Mouse (Mus musculus): Measurements from ENCODE around the gene Slco3a1. TPM values are rescaled to one million over a fixed set of nuclear protein-coding genes. Genes with fewer than 3 reads are reported as not detected.
A peak's percentile ranks its signal among the peaks of the same experiment; 100 is the strongest.

The Slco3a1 gene
- polyA plus RNA-seq, 1 experiment from 2014 or later, result 6.7 TPM

DNA sequence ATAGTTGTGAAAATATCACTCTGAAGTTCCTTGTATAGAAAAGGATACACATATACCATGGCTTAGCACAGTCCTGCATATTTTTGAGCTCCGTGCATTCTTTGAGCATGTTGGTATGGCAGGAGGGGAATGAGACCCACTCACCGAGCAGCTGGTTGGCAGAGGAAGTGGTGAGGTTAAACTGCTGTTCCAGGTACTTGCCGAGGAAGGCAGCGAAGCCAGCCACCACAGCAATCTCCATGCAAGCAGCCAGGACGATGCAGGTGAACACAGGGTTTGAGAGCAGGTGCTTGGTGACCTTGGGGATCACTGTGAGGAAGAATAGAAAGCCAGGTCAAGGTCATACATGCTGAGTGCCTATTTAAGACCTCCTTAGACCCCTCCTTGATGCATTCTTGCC is 226.9 kb downstream of the Slco3a1 start:
- Histone ChIP-seq H3K4me1 (ENCODE audit: control insufficient read depth, insufficient read depth, low read length) (peaks cover 9% of the 10 kb centered on the region; the same call in 1 of the 2 replicates), H3K9me3 (ENCODE audit: control insufficient read depth, low read length) (no peaks in the 10 kb centered on the region), H3K27me3 (replicated peaks; ENCODE audit: control insufficient read depth, insufficient read depth, low read length) (no peaks in the 10 kb centered on the region), H3K4me2 (ENCODE audit: low read depth, low read length) (no peak overlapping the region), H3K9ac (ENCODE audit: low read depth, low read length) (no peak overlapping the region), H3K36me3 (ENCODE audit: control insufficient read depth, insufficient read depth, low read length) (no peaks in the 10 kb centered on the region), H3K27ac (ENCODE audit: low read length) (no peak overlapping the region), H3K4me3 (ENCODE audit: low read length) (no peak overlapping the region)
- WGBS, result 85% methylated on average over 5 of the region's 5 CpGs
- no peak for ATAC-seq

DNA sequence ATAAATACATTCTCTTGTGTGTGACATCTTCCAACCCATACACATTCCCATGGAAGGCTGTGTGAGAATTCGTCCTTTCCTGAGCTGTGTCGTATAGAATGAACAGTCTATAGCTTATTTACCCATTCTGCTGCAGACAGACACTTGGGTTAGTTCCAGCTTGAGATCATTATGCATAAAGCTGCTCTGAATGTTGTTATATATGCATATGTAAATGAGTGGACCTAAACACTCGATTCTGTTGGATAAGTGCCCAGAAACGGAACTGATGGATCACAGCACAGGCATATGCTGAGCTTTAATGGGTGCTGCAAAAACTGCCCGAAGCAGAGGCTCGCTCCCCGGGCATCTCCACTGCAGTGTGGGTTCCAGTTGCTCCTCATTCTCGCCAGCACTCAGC is 229.5 kb downstream of the Slco3a1 start:
- no peak overlapping the region for H3K4me3 ChIP-seq (ENCODE audit: low read length)
- WGBS, result 51% methylated on average over 8 of the region's 8 CpGs
- H3K9me3 ChIP-seq (ENCODE audit: control insufficient read depth, low read length), result no peaks in the 10 kb centered on the region
- peaks cover 9% of the 10 kb centered on the region; the same call in 1 of the 2 replicates for H3K4me1 ChIP-seq (ENCODE audit: control insufficient read depth, insufficient read depth, low read length)
- no peak overlapping the region for H3K27ac ChIP-seq (ENCODE audit: low read length)
- H3K4me2 ChIP-seq (ENCODE audit: low read depth, low read length), result no peak overlapping the region
- H3K27me3 ChIP-seq (replicated peaks; ENCODE audit: control insufficient read depth, insufficient read depth, low read length), result no peaks in the 10 kb centered on the region
- no peaks in the 10 kb centered on the region for H3K36me3 ChIP-seq (ENCODE audit: control insufficient read depth, insufficient read depth, low read length)
- H3K9ac ChIP-seq (ENCODE audit: low read depth, low read length), result no peak overlapping the region
- ATAC-seq, result peak; percentile 42

DNA sequence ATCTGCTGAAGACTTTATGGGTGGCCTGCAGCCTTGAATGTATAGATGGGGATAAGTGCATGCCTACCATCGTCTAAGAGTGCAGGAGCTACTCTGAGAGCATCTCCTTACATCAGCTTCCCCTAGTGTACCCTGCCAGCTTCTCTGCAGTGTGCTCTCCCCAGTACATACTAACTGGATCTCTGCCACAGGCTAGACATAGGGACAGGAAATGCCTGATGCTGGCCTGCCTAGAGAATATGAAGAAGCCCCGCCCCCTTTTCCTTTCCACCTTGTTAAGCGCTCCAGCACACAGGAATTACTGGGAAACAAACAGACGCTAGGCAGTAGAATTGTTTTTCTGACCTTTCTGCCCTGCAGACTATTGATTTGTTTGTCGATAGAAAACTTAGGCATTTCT is 230.9 kb downstream of the Slco3a1 start:
- Histone ChIP-seq H3K27me3 (replicated peaks; ENCODE audit: control insufficient read depth, insufficient read depth, low read length) (no peaks in the 10 kb centered on the region), H3K4me2 (ENCODE audit: low read depth, low read length) (no peak overlapping the region), H3K4me3 (ENCODE audit: low read length) (no peak overlapping the region), H3K4me1 (ENCODE audit: control insufficient read depth, insufficient read depth, low read length) (peaks cover 9% of the 10 kb centered on the region; the same call in 1 of the 2 replicates), H3K9me3 (ENCODE audit: control insufficient read depth, low read length) (no peaks in the 10 kb centered on the region), H3K9ac (ENCODE audit: low read depth, low read length) (no peak overlapping the region), H3K27ac (ENCODE audit: low read length) (no peak overlapping the region), H3K36me3 (ENCODE audit: control insufficient read depth, insufficient read depth, low read length) (no peaks in the 10 kb centered on the region)
- peak; percentile 50; the same call in 1 of the 2 replicates for ATAC-seq
- WGBS, result 40% methylated on average over 5 of the region's 5 CpGs

DNA sequence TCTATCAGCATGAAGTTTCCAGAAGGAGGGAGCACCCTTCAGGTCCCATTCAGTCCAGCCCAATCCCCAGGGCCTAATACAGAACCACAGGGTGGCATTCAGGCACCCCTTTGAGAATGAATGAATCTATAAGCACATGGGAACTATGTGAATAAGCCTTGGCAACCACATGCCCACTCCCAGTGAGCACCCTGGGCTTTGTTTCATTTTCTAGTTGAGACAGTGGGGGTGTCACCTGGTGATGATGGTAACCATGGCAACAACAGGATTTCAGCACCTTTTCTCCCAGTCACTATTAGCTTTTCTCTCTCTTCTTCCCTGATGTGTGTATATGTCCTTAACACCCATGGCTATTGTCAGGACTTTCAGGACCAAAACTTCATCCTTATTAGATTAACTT is 231.4 kb downstream of the Slco3a1 start:
- no peaks in the 10 kb centered on the region for H3K27me3 ChIP-seq (replicated peaks; ENCODE audit: control insufficient read depth, insufficient read depth, low read length)
- ATAC-seq, result no peak

DNA sequence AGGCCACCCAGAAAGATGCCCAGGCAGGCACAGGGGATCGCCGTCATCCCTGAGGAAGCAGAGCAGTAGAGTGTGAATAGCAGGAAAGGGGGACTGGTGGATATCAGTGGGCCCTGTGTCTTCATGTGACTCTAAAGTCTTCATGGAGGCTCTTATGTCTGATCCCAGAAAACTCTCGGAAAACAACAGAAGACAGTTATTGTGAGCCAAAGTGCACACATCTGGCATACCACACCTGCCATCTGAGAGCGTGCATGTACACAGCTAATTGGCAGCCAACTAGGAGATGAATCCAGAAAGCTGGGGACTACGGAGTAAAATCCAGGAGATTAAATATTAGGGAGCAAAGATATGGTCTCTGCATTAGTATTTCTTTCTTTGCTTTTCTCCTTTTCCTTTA is 233.9 kb downstream of the Slco3a1 start:
- H3K4me2 ChIP-seq (ENCODE audit: low read depth, low read length), result no peak overlapping the region
- WGBS, result 91% methylated on average over 5 of the region's 5 CpGs
- no peaks in the 10 kb centered on the region for H3K9me3 ChIP-seq (ENCODE audit: control insufficient read depth, low read length)
- no peak overlapping the region for H3K27ac ChIP-seq (ENCODE audit: low read length)
- H3K4me3 ChIP-seq (ENCODE audit: low read length), result no peak overlapping the region
- no peaks in the 10 kb centered on the region for H3K36me3 ChIP-seq (ENCODE audit: control insufficient read depth, insufficient read depth, low read length)
- no peak for ATAC-seq
- H3K9ac ChIP-seq (ENCODE audit: low read depth, low read length), result no peak overlapping the region
- peaks cover 9% of the 10 kb centered on the region; the same call in 1 of the 2 replicates for H3K4me1 ChIP-seq (ENCODE audit: control insufficient read depth, insufficient read depth, low read length)
- H3K27me3 ChIP-seq (replicated peaks; ENCODE audit: control insufficient read depth, insufficient read depth, low read length), result no peaks in the 10 kb centered on the region

More for the DNA sequence above, 231.4 kb downstream of the Slco3a1 start:
- H3K9ac ChIP-seq (ENCODE audit: low read depth, low read length), result no peak overlapping the region
- H3K4me1 ChIP-seq (ENCODE audit: control insufficient read depth, insufficient read depth, low read length), result peaks cover 9% of the 10 kb centered on the region; the same call in 1 of the 2 replicates
- H3K27ac ChIP-seq (ENCODE audit: low read length), result no peak overlapping the region
- no peak overlapping the region for H3K4me2 ChIP-seq (ENCODE audit: low read depth, low read length)
- H3K9me3 ChIP-seq (ENCODE audit: control insufficient read depth, low read length), result no peaks in the 10 kb centered on the region
- no peak overlapping the region for H3K4me3 ChIP-seq (ENCODE audit: low read length)
- H3K36me3 ChIP-seq (ENCODE audit: control insufficient read depth, insufficient read depth, low read length), result no peaks in the 10 kb centered on the region

DNA sequence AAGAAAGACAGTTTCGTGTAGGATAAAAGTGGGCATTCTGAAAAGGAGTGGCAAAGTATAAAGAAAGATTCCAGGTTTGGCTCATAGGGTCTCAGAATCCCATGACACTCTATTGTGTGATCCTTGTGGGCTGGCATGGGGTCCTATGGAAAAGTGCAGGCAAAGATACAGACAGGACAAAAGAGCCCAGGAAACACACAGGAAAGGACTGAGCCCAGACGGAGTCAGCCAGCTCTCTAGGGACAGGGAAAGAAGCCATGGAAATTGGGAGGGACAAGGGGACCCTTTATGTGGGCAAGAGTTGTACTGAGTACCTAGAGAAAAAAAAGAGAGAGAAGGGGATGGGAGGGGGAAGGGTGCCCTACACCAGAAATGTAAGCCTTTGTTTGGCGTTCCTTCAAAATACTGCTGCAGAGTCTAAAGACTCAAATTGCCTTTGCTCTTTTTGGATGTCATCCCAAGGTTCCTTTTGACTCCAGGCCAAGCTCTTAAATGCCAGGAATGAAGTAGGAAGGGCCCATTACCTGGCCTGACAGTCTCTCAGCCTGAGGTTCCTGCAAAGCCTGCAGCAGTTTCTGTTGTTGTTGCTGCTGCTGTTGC is 238.6 kb downstream of the Slco3a1 start:
- Histone ChIP-seq H3K4me1 (ENCODE audit: control insufficient read depth, insufficient read depth, low read length) (no peaks in the 10 kb centered on the region), H3K9me3 (ENCODE audit: control insufficient read depth, low read length) (no peaks in the 10 kb centered on the region), H3K9ac (ENCODE audit: low read depth, low read length) (no peak overlapping the region), H3K27me3 (replicated peaks; ENCODE audit: control insufficient read depth, insufficient read depth, low read length) (no peaks in the 10 kb centered on the region), H3K36me3 (ENCODE audit: control insufficient read depth, insufficient read depth, low read length) (no peaks in the 10 kb centered on the region), H3K4me2 (ENCODE audit: low read depth, low read length) (no peak overlapping the region), H3K27ac (ENCODE audit: low read length) (no peak overlapping the region), H3K4me3 (ENCODE audit: low read length) (no peak overlapping the region)
- ATAC-seq, result no peak
- 73% methylated on average over 3 of the region's 3 CpGs for WGBS

DNA sequence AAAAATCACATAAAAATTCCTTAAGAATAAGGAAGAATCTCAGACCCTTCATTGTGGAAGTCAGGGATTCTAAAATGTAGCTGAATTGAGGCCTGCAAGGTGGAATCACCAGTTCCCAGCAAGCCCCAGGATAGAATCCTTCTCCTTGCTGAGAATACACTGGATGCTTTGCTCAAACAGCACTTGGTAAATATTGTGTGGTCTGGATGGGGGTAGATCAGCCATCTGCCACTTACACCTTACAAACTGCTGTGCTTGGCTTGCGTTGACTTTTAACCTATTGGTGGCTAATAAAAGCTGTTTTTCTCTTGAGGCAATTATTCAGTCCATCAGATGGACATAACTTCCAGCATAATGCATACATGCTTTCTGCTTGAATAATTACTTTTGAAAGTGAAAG is 240.3 kb downstream of the Slco3a1 start:
- Histone ChIP-seq H3K4me2 (ENCODE audit: low read depth, low read length) (no peak overlapping the region), H3K9ac (ENCODE audit: low read depth, low read length) (no peak overlapping the region), H3K9me3 (ENCODE audit: control insufficient read depth, low read length) (no peaks in the 10 kb centered on the region), H3K36me3 (ENCODE audit: control insufficient read depth, insufficient read depth, low read length) (no peaks in the 10 kb centered on the region), H3K27ac (ENCODE audit: low read length) (no peak overlapping the region), H3K4me1 (ENCODE audit: control insufficient read depth, insufficient read depth, low read length) (no peaks in the 10 kb centered on the region), H3K27me3 (replicated peaks; ENCODE audit: control insufficient read depth, insufficient read depth, low read length) (no peaks in the 10 kb centered on the region), H3K4me3 (ENCODE audit: low read length) (no peak overlapping the region)
- WGBS, result 69% methylated on average over 1 of the region's 1 CpGs
- ATAC-seq, result no peak

DNA sequence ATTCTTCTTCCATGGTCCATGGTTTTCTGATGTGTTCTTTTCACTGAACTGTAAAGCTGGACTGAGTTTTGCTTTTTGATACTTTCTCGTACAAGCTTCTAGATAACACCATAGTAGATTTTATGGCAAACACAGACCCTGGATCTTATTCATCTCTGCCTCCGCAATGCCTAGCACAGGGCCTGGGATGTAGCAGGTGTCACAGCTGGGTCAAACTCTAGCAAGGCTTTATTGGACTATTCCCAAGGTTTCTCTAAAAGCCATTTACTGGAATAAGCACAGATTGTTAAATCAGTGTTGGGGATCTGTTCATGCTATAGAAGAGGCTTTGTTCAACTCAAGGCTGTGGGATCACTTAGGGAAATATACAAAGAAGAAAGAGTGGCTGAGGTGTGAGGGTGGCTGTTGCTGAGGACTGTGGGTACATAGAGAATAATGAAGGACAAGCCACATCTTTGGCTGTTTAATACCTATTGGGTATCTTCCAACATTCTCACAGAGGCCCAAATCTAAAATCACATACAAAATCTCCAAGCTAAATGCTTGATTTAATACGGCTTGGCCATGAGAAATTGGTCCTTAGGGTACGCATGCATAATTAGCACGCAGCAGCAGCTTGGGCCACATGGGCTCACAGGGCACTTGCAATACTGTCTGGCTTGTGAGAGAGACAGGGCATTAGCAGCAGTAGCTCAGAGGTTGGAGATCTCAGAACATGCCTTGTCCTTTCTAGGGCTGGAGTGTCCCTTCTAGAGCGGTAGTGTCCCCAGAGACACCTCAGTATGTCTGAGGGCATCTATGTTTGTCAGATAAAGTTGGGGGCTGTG is 241.1 kb downstream of the Slco3a1 start:
- Histone ChIP-seq H3K27me3 (replicated peaks; ENCODE audit: control insufficient read depth, insufficient read depth, low read length) (no peaks in the 10 kb centered on the region), H3K9ac (ENCODE audit: low read depth, low read length) (no peak overlapping the region), H3K9me3 (ENCODE audit: control insufficient read depth, low read length) (no peaks in the 10 kb centered on the region), H3K4me3 (ENCODE audit: low read length) (no peak overlapping the region), H3K4me1 (ENCODE audit: control insufficient read depth, insufficient read depth, low read length) (no peaks in the 10 kb centered on the region), H3K4me2 (ENCODE audit: low read depth, low read length) (no peak overlapping the region), H3K27ac (ENCODE audit: low read length) (no peak overlapping the region), H3K36me3 (ENCODE audit: control insufficient read depth, insufficient read depth, low read length) (no peaks in the 10 kb centered on the region)
- 85% methylated on average over 6 of the region's 6 CpGs for WGBS
- ATAC-seq, result no peak

DNA sequence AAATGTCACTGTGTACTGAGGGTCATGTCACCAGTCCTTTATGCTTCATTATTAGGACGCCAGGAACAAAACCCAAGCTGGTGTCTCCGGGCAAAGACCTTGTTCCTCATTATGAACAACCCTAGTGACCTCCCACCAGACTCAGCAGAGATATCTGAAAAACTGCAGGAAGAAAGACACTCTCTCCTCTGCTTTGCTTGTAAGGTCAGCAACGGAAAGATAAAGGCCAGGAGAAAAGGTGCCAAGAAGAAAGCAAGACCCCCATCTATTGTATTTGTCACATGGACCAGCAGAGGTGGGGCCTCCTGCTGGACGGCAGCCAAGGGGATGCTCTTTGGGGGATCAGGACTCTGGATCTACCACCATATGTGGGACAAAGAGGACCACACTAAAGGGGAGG is 243.0 kb downstream of the Slco3a1 start:
- H3K4me3 ChIP-seq (ENCODE audit: low read length), result no peak overlapping the region
- H3K36me3 ChIP-seq (ENCODE audit: control insufficient read depth, insufficient read depth, low read length), result no peaks in the 10 kb centered on the region
- no peak overlapping the region for H3K27ac ChIP-seq (ENCODE audit: low read length)
- no peaks in the 10 kb centered on the region for H3K27me3 ChIP-seq (replicated peaks; ENCODE audit: control insufficient read depth, insufficient read depth, low read length)
- WGBS, result 63% methylated on average over 4 of the region's 4 CpGs
- no peaks in the 10 kb centered on the region for H3K4me1 ChIP-seq (ENCODE audit: control insufficient read depth, insufficient read depth, low read length)
- H3K9me3 ChIP-seq (ENCODE audit: control insufficient read depth, low read length), result no peaks in the 10 kb centered on the region
- no peak overlapping the region for H3K9ac ChIP-seq (ENCODE audit: low read depth, low read length)
- ATAC-seq, result no peak
- H3K4me2 ChIP-seq (ENCODE audit: low read depth, low read length), result no peak overlapping the region
